Mouse (Mus musculus) neural tube, embryonic 15.5 days (tissue): ENCODE data around the gene Galnt6. TPM values are rescaled to one million over a fixed set of nuclear protein-coding genes. Genes with fewer than 3 reads are reported as not detected.

Experiments
- ATAC-seq: fragments of 200-750 bp; cut with Nextera tagmentation; 2 replicates; pipeline ENCODE4 v1.8.0; 2017; ENCODE audit warnings: mild to moderate bottlenecking, moderate TSS enrichment, moderate library complexity; ENCODE audit not compliant: low FRiP score
- H3K27ac ChIP-seq: fragments of 300-500 bp; sonication (generic); replicated peaks from 2 replicates; pipeline ENCODE4 v1.5.1; 2015; ENCODE audit warnings: mild to moderate bottlenecking, inconsistent platforms
- H3K27me3 ChIP-seq: fragments of 300-500 bp; sonication (generic); replicated peaks from 2 replicates; pipeline ENCODE4 v1.6.1; 2015; ENCODE audit warnings: inconsistent platforms
- H3K36me3 ChIP-seq: fragments of 300-500 bp; sonication (generic); 2 replicates; pipeline ENCODE4 v1.6.1; 2015; ENCODE audit warnings: inconsistent platforms
- H3K4me1 ChIP-seq: fragments of 300-500 bp; sonication (generic); 2 replicates; pipeline ENCODE4 v1.6.1; 2015; ENCODE audit warnings: inconsistent platforms
- H3K4me2 ChIP-seq: fragments of 300-500 bp; sonication (generic); 2 replicates; pipeline ENCODE4 v1.6.1; 2015; ENCODE audit warnings: inconsistent platforms, mild to moderate bottlenecking, moderate library complexity
- H3K4me3 ChIP-seq: fragments of 300-500 bp; sonication (generic); replicated peaks from 2 replicates; pipeline ENCODE4 v1.5.1; 2015; ENCODE audit warnings: mild to moderate bottlenecking, inconsistent platforms
- H3K9ac ChIP-seq: fragments of 300-500 bp; sonication (generic); replicated peaks from 2 replicates; pipeline ENCODE4 v1.6.1; 2015; ENCODE audit warnings: mild to moderate bottlenecking, inconsistent platforms
- H3K9me3 ChIP-seq: fragments of 300-500 bp; sonication (generic); replicated peaks from 2 replicates; pipeline ENCODE4 v1.6.1; 2016; ENCODE audit warnings: inconsistent platforms
- WGBS: fragments of 180-500 bp; shearing (Covaris S2); methylation state at CpG from one replicate; pipeline ENCODE4 v1.1.7; 2015; ENCODE audit warnings: mixed read lengths; 5-methylcytosine and 5-hydroxymethylcytosine counted together
- polyA plus RNA-seq: library from polyadenylated mRNA; unstranded; fragments of >200 nt; fragmentation: Nextera tagmentation; extraction: Ambion mirVana; gene quantifications from 2 replicates; pipeline ENCODE4 v1.2.1, GENCODE M21; 2015

Galnt6 gene
- polyA plus RNA-seq, 1 experiment from 2014 or later, result 0.33 TPM

DNA sequence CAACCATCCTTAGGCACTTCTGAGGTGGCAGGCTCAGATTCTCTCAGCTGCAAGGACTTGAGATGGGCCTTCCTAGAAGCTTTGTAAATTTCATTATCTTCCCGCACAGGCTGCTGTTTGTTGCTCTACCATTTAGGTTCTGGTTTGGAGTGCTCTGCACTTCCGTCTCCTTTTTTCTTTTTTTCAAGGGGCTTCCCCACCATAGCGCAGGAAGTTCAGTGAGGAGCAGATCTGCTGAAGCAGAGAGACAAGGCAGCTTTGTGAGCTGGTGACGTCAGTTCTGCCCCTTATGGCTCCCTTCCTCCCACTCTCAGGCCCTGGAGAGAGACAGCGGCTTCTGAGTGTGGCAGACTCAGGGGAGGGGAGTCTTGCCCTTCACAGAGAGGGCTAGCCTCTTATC is 3.4 kb upstream of the Galnt6 start:
- no peak overlapping the region for H3K9ac ChIP-seq
- H3K9me3 ChIP-seq, result no peaks in the 10 kb centered on the region
- H3K4me3 ChIP-seq, result no peak overlapping the region
- 35% methylated on average over 5 of the region's 5 CpGs for WGBS
- ATAC-seq, result no peak
- H3K27me3 ChIP-seq, result peaks cover 44% of the 10 kb centered on the region
- H3K27ac ChIP-seq, result no peak overlapping the region
- H3K4me1 ChIP-seq, result peaks cover 12% of the 10 kb centered on the region
- no peak overlapping the region for H3K4me2 ChIP-seq
- H3K36me3 ChIP-seq, result no peaks in the 10 kb centered on the region

DNA sequence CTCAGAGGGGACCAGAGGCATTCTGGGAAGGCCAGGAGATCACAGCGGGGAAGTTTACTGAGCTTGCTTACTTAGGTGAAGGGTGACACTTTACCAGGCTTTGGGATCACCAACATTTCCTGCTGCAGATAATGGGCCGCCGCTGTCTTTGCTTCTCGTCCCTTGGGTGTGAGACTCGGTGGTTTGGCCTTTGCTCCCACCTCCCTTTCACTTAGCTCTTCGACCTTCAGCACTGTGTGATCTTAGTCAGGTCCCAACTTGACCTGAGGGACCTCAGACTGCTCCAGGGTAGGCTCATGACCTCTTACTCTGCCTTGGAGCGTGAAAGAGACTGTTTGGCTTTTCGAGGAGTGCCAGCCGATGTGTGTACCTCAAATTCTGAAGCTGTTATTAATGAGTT is 1.9 kb upstream of the Galnt6 start:
- H3K4me2 ChIP-seq, result no peak overlapping the region
- no peaks in the 10 kb centered on the region for H3K9me3 ChIP-seq
- H3K4me3 ChIP-seq, result no peak overlapping the region
- H3K27me3 ChIP-seq, result peaks cover 53% of the 10 kb centered on the region
- H3K9ac ChIP-seq, result no peak overlapping the region
- peaks cover 12% of the 10 kb centered on the region for H3K4me1 ChIP-seq
- no peak for ATAC-seq
- no peaks in the 10 kb centered on the region for H3K36me3 ChIP-seq
- H3K27ac ChIP-seq, result no peak overlapping the region
- WGBS, result 53% methylated on average over 9 of the region's 9 CpGs

DNA sequence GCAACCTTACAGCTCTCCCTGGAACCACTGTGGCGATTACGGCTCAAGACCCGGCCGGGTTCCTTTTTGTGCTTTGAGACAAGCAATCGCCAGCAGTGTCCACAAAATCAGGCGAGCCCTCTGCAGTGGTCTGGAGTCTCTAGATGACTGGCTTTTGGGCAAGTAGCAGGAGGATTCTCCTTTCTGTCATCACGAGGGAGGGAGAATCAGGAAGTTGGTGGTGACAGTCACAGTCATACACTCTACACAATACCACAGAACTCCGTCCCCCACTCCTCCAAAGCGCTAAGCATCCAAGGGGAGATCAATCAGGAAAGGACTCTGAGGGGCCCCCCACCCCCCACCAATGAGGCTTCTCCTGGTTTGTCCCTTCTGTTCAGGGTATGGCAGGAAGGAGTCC is 590 bp downstream of the Galnt6 start:
- Histone ChIP-seq H3K4me1 (peaks cover 12% of the 10 kb centered on the region), H3K36me3 (no peaks in the 10 kb centered on the region), H3K9me3 (no peaks in the 10 kb centered on the region), H3K4me3 (peak overlapping the region; percentile 35), H3K27me3 (peaks cover 53% of the 10 kb centered on the region), H3K9ac (peak overlapping the region; percentile 23; the same call in 1 of the 2 replicates), H3K27ac (no peak overlapping the region), H3K4me2 (peak overlapping the region; percentile 58)
- no peak for ATAC-seq
- 19% methylated on average over 9 of the region's 9 CpGs for WGBS

GRCm38 (mm10) chr15:100727834-100728233 is 1.3 kb downstream of the Galnt6 start:
- H3K4me2 ChIP-seq, result no peak overlapping the region
- H3K4me1 ChIP-seq, result peaks cover 12% of the 10 kb centered on the region
- H3K27me3 ChIP-seq, result peaks cover 53% of the 10 kb centered on the region
- WGBS, result 85% methylated on average over 11 of the region's 11 CpGs
- H3K9me3 ChIP-seq, result no peaks in the 10 kb centered on the region
- H3K4me3 ChIP-seq, result no peak overlapping the region
- no peak overlapping the region for H3K9ac ChIP-seq
- no peak overlapping the region for H3K27ac ChIP-seq
- no peaks in the 10 kb centered on the region for H3K36me3 ChIP-seq
- ATAC-seq, result no peak

DNA sequence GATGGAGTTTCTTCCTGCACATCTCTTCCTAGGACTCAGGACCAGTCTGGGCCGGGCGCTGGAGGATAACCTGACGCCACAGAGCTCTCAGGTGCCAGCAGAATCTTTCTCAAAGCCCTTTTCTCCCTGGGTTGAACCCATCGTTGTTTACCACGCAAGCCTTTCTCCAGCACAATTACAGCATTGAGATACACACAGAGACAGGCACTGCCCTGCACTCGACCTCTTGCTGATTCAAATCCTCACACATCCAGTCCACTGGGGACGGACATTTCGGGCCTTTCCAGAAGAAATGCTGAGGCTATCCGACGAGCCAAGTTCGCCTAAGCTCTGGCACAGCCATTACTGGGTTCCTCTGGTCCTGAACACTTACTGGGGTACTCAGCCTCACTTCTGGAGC is 2.5 kb downstream of the Galnt6 start:
- Histone ChIP-seq H3K4me2 (no peak overlapping the region), H3K27me3 (peaks cover 49% of the 10 kb centered on the region), H3K4me1 (peaks cover 12% of the 10 kb centered on the region), H3K9ac (no peak overlapping the region), H3K27ac (no peak overlapping the region), H3K9me3 (no peaks in the 10 kb centered on the region), H3K4me3 (no peak overlapping the region), H3K36me3 (no peaks in the 10 kb centered on the region)
- WGBS, result 88% methylated on average over 11 of the region's 11 CpGs
- ATAC-seq, result no peak

- H3K4me3 ChIP-seq, result no peak overlapping the region
- H3K4me2 ChIP-seq, result no peak overlapping the region
- H3K36me3 ChIP-seq, result no peaks in the 10 kb centered on the region
- H3K4me1 ChIP-seq, result no peaks in the 10 kb centered on the region
- H3K27me3 ChIP-seq, result peaks cover 19% of the 10 kb centered on the region
- no peak overlapping the region for H3K9ac ChIP-seq
- no peak overlapping the region for H3K27ac ChIP-seq
- 75% methylated on average over 14 of the region's 14 CpGs for WGBS
- H3K9me3 ChIP-seq, result no peaks in the 10 kb centered on the region
- no peak for ATAC-seq
Observed at GRCm38 (mm10) chr15:100723505-100723904, 5.7 kb downstream of the Galnt6 start.

- H3K27me3 ChIP-seq, result peaks cover 10% of the 10 kb centered on the region
- WGBS, result 69% methylated on average over 6 of the region's 6 CpGs
- H3K4me3 ChIP-seq, result no peak overlapping the region
- no peaks in the 10 kb centered on the region for H3K4me1 ChIP-seq
- H3K27ac ChIP-seq, result no peak overlapping the region
- H3K9ac ChIP-seq, result no peak overlapping the region
- no peaks in the 10 kb centered on the region for H3K9me3 ChIP-seq
- no peaks in the 10 kb centered on the region for H3K36me3 ChIP-seq
- H3K4me2 ChIP-seq, result no peak overlapping the region
- no peak for ATAC-seq
Observed at GRCm38 (mm10) chr15:100722564-100722963, 6.6 kb downstream of the Galnt6 start.

- H3K4me3 ChIP-seq, result no peak overlapping the region
- H3K4me1 ChIP-seq, result no peaks in the 10 kb centered on the region
- no peak for ATAC-seq
- peaks cover 4% of the 10 kb centered on the region for H3K27me3 ChIP-seq
- no peaks in the 10 kb centered on the region for H3K9me3 ChIP-seq
- 79% methylated on average over 4 of the region's 4 CpGs for WGBS
- no peak overlapping the region for H3K4me2 ChIP-seq
- H3K36me3 ChIP-seq, result no peaks in the 10 kb centered on the region
- no peak overlapping the region for H3K9ac ChIP-seq
- no peak overlapping the region for H3K27ac ChIP-seq
Observed at GRCm38 (mm10) chr15:100722026-100722425, 7.2 kb downstream of the Galnt6 start.

GRCm38 (mm10) chr15:100721445-100721844 is 7.7 kb downstream of the Galnt6 start:
- no peak for ATAC-seq
- H3K4me1 ChIP-seq, result no peaks in the 10 kb centered on the region
- 86% methylated on average over 5 of the region's 5 CpGs for WGBS
- no peak overlapping the region for H3K4me2 ChIP-seq
- no peak overlapping the region for H3K9ac ChIP-seq
- no peaks in the 10 kb centered on the region for H3K9me3 ChIP-seq
- no peaks in the 10 kb centered on the region for H3K27me3 ChIP-seq
- H3K27ac ChIP-seq, result no peak overlapping the region
- H3K36me3 ChIP-seq, result no peaks in the 10 kb centered on the region
- no peak overlapping the region for H3K4me3 ChIP-seq

DNA sequence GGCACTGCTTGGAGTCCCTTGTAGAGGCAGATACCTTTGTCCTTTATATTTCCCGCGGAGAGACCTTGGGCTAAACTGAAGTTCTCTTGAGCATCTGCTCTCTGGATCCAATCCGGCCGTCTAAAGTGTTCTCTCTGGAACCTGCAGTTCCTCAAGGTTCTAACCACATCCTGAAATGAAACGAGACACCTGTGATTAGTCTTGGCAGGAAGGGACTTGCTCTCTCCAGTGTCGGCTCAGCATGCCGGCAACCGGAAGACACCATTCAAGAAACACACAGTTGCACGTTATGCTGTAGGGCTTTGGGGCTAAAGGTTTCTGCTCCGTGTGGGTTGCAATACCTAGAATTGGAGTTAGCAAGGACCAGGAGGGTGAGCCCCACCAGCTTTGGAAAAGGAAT is 9.1 kb downstream of the Galnt6 start:
- ATAC-seq, result no peak
- Histone ChIP-seq H3K4me3 (no peak overlapping the region), H3K27ac (no peak overlapping the region), H3K9ac (no peak overlapping the region), H3K27me3 (no peaks in the 10 kb centered on the region), H3K9me3 (no peaks in the 10 kb centered on the region), H3K4me2 (no peak overlapping the region), H3K4me1 (no peaks in the 10 kb centered on the region), H3K36me3 (no peaks in the 10 kb centered on the region)
- WGBS, result 90% methylated on average over 10 of the region's 10 CpGs

GRCm38 (mm10) chr15:100719217-100719616 is 10.0 kb downstream of the Galnt6 start:
- 93% methylated on average over 5 of the region's 5 CpGs for whole genome bisulfite sequencing
- H3K27ac ChIP-seq, result no peak overlapping the region
- H3K4me1 ChIP-seq, result no peaks in the 10 kb centered on the region
- H3K27me3 ChIP-seq, result no peaks in the 10 kb centered on the region
- ATAC-seq, result no peak
- H3K9ac ChIP-seq, result no peak overlapping the region
- no peak overlapping the region for H3K4me2 ChIP-seq
- no peaks in the 10 kb centered on the region for H3K9me3 ChIP-seq
- no peak overlapping the region for H3K4me3 ChIP-seq
- no peaks in the 10 kb centered on the region for H3K36me3 ChIP-seq

- Histone ChIP-seq H3K4me1 (no peaks in the 10 kb centered on the region), H3K4me2 (no peak overlapping the region), H3K36me3 (no peaks in the 10 kb centered on the region), H3K4me3 (no peak overlapping the region), H3K9ac (no peak overlapping the region), H3K9me3 (no peaks in the 10 kb centered on the region), H3K27ac (no peak overlapping the region), H3K27me3 (no peaks in the 10 kb centered on the region)
- WGBS, result 82% methylated on average over 11 of the region's 11 CpGs
- no peak for ATAC-seq
Observed at GRCm38 (mm10) chr15:100718572-100718971, 10.6 kb downstream of the Galnt6 start.

- H3K36me3 ChIP-seq, result no peaks in the 10 kb centered on the region
- no peaks in the 10 kb centered on the region for H3K27me3 ChIP-seq
- H3K27ac ChIP-seq, result no peak overlapping the region
- no peaks in the 10 kb centered on the region for H3K9me3 ChIP-seq
- no peaks in the 10 kb centered on the region for H3K4me1 ChIP-seq
- no peak for ATAC-seq
- no peak overlapping the region for H3K4me3 ChIP-seq
- H3K4me2 ChIP-seq, result no peak overlapping the region
- no peak overlapping the region for H3K9ac ChIP-seq
- WGBS, result 90% methylated on average over 6 of the region's 6 CpGs
Observed at GRCm38 (mm10) chr15:100717933-100718332, 11.2 kb downstream of the Galnt6 start.
